Mouse (Mus musculus) urinary bladder, postnatal 14 days (tissue): ENCODE data around the gene Fsip1.
"Not testable (repeated sequence)": the region's sequence is repeated elsewhere in the genome, so short reads cannot be mapped to it uniquely, and the experiment has no call there.

ENCODE experiments used
- DNase-seq: peaks from one replicate; pipeline ENCODE4 v3.0.0; 2021; ENCODE audit warnings: low spot score

Fsip1 gene

GRCm38 (mm10) chr2:118256621-118257053 is at the start of gene Fsip1:
Gene Fsip1 (minus strand): TSS chr2:118256966.
- DNase-seq = peak; percentile 75

- peak; percentile 12 for DNase-seq
These were observed 49.7 kb upstream of the Fsip1 start for GRCm38 (mm10) chr2:118306522-118306895.

GRCm38 (mm10) chr2:118305827-118306521 is 49.2 kb upstream of the Fsip1 start:
- no peak for DNase-seq

GRCm38 (mm10) chr2:118303456-118303855 is 46.7 kb upstream of the Fsip1 start:
- DNase-seq = no peak

- DNase-seq = no peak
These were observed 44.9 kb upstream of the Fsip1 start for GRCm38 (mm10) chr2:118301656-118302055.

GRCm38 (mm10) chr2:118301041-118301545 is 44.3 kb upstream of the Fsip1 start:
- DNase-seq = no peak

- no peak for DNase-seq
These were observed 43.2 kb upstream of the Fsip1 start for GRCm38 (mm10) chr2:118299981-118300380.

GRCm38 (mm10) chr2:118298601-118299000 is 41.8 kb upstream of the Fsip1 start:
- DNase-seq = no peak

GRCm38 (mm10) chr2:118297966-118298365 is 41.2 kb upstream of the Fsip1 start:
- DNase-seq = no peak

- no peak for DNase-seq
These were observed 38.7 kb upstream of the Fsip1 start for GRCm38 (mm10) chr2:118295505-118295904.

- no peak for DNase-seq
These were observed 36.8 kb upstream of the Fsip1 start for GRCm38 (mm10) chr2:118293583-118293982.

- DNase-seq = not testable (repeated sequence)
These were observed 32.3 kb upstream of the Fsip1 start for GRCm38 (mm10) chr2:118289066-118289460.

- no peak for DNase-seq
These were observed 31.7 kb upstream of the Fsip1 start for GRCm38 (mm10) chr2:118288326-118289065.

GRCm38 (mm10) chr2:118287678-118288077 is 30.9 kb upstream of the Fsip1 start:
- no peak for DNase-seq

- no peak for DNase-seq
These were observed 25.7 kb upstream of the Fsip1 start for GRCm38 (mm10) chr2:118282467-118282866.

GRCm38 (mm10) chr2:118278249-118278648 is 21.5 kb upstream of the Fsip1 start:
- no peak for DNase-seq

- DNase-seq = no peak
These were observed 14.8 kb upstream of the Fsip1 start for GRCm38 (mm10) chr2:118271606-118272005.

GRCm38 (mm10) chr2:118270213-118270612 is 13.4 kb upstream of the Fsip1 start:
- DNase-seq = no peak

- DNase-seq = no peak
These were observed 7.1 kb upstream of the Fsip1 start for GRCm38 (mm10) chr2:118263914-118264201.

- DNase-seq = peak; percentile 41
These were observed 6.6 kb upstream of the Fsip1 start for GRCm38 (mm10) chr2:118263151-118263913.

- DNase-seq = no peak
These were observed 5.9 kb upstream of the Fsip1 start for GRCm38 (mm10) chr2:118262673-118263072.

- no peak for DNase-seq
These were observed 3.0 kb upstream of the Fsip1 start for GRCm38 (mm10) chr2:118259746-118260145.

- DNase-seq = no peak
These were observed 328 bp upstream of the Fsip1 start for GRCm38 (mm10) chr2:118257094-118257493.
